In the genomic region with DNA sequence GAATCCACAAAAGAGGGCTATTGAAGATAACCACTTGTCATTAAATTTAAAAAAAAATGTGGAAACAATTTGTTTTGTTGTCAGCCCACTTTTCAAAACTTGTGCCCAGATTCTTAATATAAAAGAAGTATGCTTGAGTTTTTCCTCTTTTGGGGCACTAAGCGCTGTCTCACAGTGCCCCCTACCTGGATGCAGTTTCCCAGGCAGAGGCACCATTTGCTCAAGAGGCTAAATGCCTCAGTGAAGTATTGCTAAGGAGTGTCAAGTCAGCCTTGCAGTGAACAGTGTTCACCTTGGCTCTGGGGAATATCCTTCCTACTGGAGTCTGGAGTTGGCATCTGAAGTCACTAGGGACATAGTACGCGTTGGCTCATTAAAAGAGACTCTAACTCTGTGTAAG, we compare ENCODE assay signal across 20 mouse cellular contexts.
DNase-seq lines count a peak whose midpoint lies in the region; ATAC-seq and TF ChIP-seq lines count a peak whose summit lies in the region.
"Had no signal": no experiment of that assay in that cellular context is flagged by ENCODE, and none has a peak within 500 bp of the region (broad histone marks: within the 10 kb centered on the region; RNA-seq: fewer than 3 reads in every experiment).

No protein-coding gene starts in this region.

- H3K36me3 ChIP-seq in heart, postnatal 0 days (replicated peaks; ENCODE audit: control insufficient read depth, insufficient read depth, low read length): no peaks in the 10 kb centered on the region
- H3K36me3 ChIP-seq in liver, adult 2 months (ENCODE audit: control insufficient read depth, insufficient read depth, low read length): no peaks in the 10 kb centered on the region; the same call in 1 of the 2 replicates
- no peaks in the 10 kb centered on the region for H3K36me3 ChIP-seq in liver, embryonic 12.5 days
- H3K36me3 ChIP-seq: forebrain, embryonic 12.5 days; heart, embryonic 12.5 days; limb, embryonic 12.5 days; stomach, embryonic 15.5 days had no signal

- H3K4me1 ChIP-seq in heart, postnatal 0 days (ENCODE audit: control insufficient read depth, insufficient read depth): peaks cover 24% of the 10 kb centered on the region
- peaks cover 15% of the 10 kb centered on the region for H3K4me1 ChIP-seq in liver, adult 2 months (ENCODE audit: control insufficient read depth, insufficient read depth, low read length)
- peaks cover 54% of the 10 kb centered on the region for H3K4me1 ChIP-seq in liver, embryonic 12.5 days
- no peaks in the 10 kb centered on the region; the same call in 1 of the 2 replicates for H3K4me1 ChIP-seq in bone marrow, adult 2 months (ENCODE audit: control insufficient read depth, insufficient read depth, low read length)

- no peak for DNase-seq in heart, postnatal 0 days (ENCODE audit: low spot score)
- no peak for DNase-seq in heart, adult 18-20 months
- no peak for DNase-seq in liver, adult 2 months (ENCODE audit: extremely low read depth, low read depth, low spot score)
- peak; percentile 55 for DNase-seq in A20 (ENCODE audit: low read depth, low spot score)
- DNase-seq in B cell, adult 2 months: no peak
- no peak for DNase-seq in frontal cortex, adult 2 months (ENCODE audit: extremely low spot score in 1 of 2, low spot score in 1 of 2)
- DNase-seq: adrenal gland, postnatal 36 days; cerebellum, adult 9-11 months; heart, postnatal 4 days; lung, embryonic 14.5 days; right cerebral cortex, adult 18-20 months; thymus, postnatal 25 days had no signal

- H3K79me2 ChIP-seq in liver, adult 2 months (ENCODE audit: control insufficient read depth, insufficient read depth, low read length): peaks cover 21% of the 10 kb centered on the region

- TF ChIP-seq CTCF in heart, postnatal 0 days (IDR thresholded peaks at IDR 0.05; ENCODE audit: low read depth): peak; percentile 28
- TF ChIP-seq CTCF in liver, adult 2 months (IDR thresholded peaks at IDR 0.05; ENCODE audit: low read depth, low read length): peak; percentile 34; the same call in 1 of the 2 replicates
- peak; percentile 17; the same call in 1 of the 2 replicates for TF ChIP-seq CTCF in bone marrow, adult 2 months (IDR thresholded peaks at IDR 0.05; ENCODE audit: control insufficient read depth, insufficient read depth, low read length)

- WGBS in heart, postnatal 0 days: 82% methylated on average over 3 of the region's 3 CpGs
- WGBS in liver, adult 2 months: 93% methylated on average over 3 of the region's 3 CpGs
- WGBS in liver, embryonic 12.5 days (ENCODE audit: insufficient replicate concordance): 95% methylated on average over 3 of the region's 3 CpGs
- 90% methylated on average over 3 of the region's 3 CpGs for WGBS in bone marrow, adult 2 months

- H3K4me3 ChIP-seq in heart, postnatal 0 days (ENCODE audit: low read depth, low read length): no peak overlapping the region
- no peak overlapping the region for H3K4me3 ChIP-seq in liver, adult 2 months (ENCODE audit: insufficient read depth, low read depth, low read length)
- H3K4me3 ChIP-seq in liver, embryonic 12.5 days: no peak overlapping the region
- H3K4me3 ChIP-seq in bone marrow, adult 2 months (replicated peaks; ENCODE audit: control insufficient read depth, low read depth, low read length): no peak overlapping the region
- H3K4me3 ChIP-seq: forebrain, embryonic 12.5 days; heart, embryonic 12.5 days; limb, embryonic 12.5 days; megakaryocyte, embryonic 14.5 days; stomach, embryonic 15.5 days had no signal

- no peaks in the 10 kb centered on the region for H3K9me3 ChIP-seq in heart, postnatal 0 days (replicated peaks; ENCODE audit: control insufficient read depth, low read length)
- H3K9me3 ChIP-seq in liver, embryonic 12.5 days (replicated peaks): no peaks in the 10 kb centered on the region
- H3K9me3 ChIP-seq: forebrain, embryonic 12.5 days; heart, embryonic 12.5 days; limb, embryonic 12.5 days; megakaryocyte, embryonic 14.5 days; stomach, embryonic 15.5 days had no signal

- no peak for TF ChIP-seq POLR2A in liver, adult 2 months (IDR thresholded peaks at IDR 0.05; ENCODE audit: extremely low read depth, insufficient read depth, low read length)
- no peak for TF ChIP-seq POLR2A in bone marrow, adult 2 months (IDR thresholded peaks at IDR 0.05; ENCODE audit: borderline replicate concordance, control insufficient read depth, low read depth, low read length)

- no peak overlapping the region for H3K27ac ChIP-seq in heart, postnatal 0 days (ENCODE audit: low read depth)
- no peak overlapping the region for H3K27ac ChIP-seq in liver, adult 2 months (replicated peaks; ENCODE audit: insufficient read depth, low read depth, low read length)
- H3K27ac ChIP-seq in liver, embryonic 12.5 days: no peak overlapping the region
- H3K27ac ChIP-seq in bone marrow, adult 2 months (ENCODE audit: control insufficient read depth, insufficient read depth, low read depth, low read length, poor library complexity): no peak overlapping the region
- H3K27ac ChIP-seq: forebrain, embryonic 12.5 days; limb, embryonic 12.5 days; stomach, embryonic 15.5 days had no signal

- H3K4me2 ChIP-seq in heart, postnatal 0 days (ENCODE audit: low read depth, low read length): no peak overlapping the region
- no peak overlapping the region for H3K4me2 ChIP-seq in liver, embryonic 12.5 days
- H3K4me2 ChIP-seq: forebrain, embryonic 12.5 days; heart, embryonic 12.5 days; limb, embryonic 12.5 days; lung, embryonic 14.5 days; stomach, embryonic 15.5 days had no signal

- no peak overlapping the region for H3K9ac ChIP-seq in heart, postnatal 0 days (replicated peaks; ENCODE audit: low read depth, low read length)
- no peak overlapping the region for H3K9ac ChIP-seq in liver, adult 2 months (ENCODE audit: low read depth, low read length)
- H3K9ac ChIP-seq in liver, embryonic 12.5 days: no peak overlapping the region
- H3K9ac ChIP-seq: forebrain, embryonic 12.5 days; heart, embryonic 12.5 days; limb, embryonic 12.5 days; lung, embryonic 14.5 days; stomach, embryonic 15.5 days had no signal

- TF ChIP-seq EP300 in heart, postnatal 0 days (IDR thresholded peaks at IDR 0.05; ENCODE audit: low read depth): no peak

- no peak for ATAC-seq in heart, postnatal 0 days (ENCODE audit: insufficient read depth, low read depth)
- no peak for ATAC-seq in liver, embryonic 12.5 days
- ATAC-seq: midbrain, embryonic 16.5 days had no signal

- H3K27me3 ChIP-seq in heart, postnatal 0 days (ENCODE audit: control insufficient read depth, insufficient read depth, low read length): no peaks in the 10 kb centered on the region
- H3K27me3 ChIP-seq in liver, adult 2 months (ENCODE audit: control insufficient read depth, insufficient read depth, low read length): no peaks in the 10 kb centered on the region
- H3K27me3 ChIP-seq in liver, embryonic 12.5 days (replicated peaks): no peaks in the 10 kb centered on the region
- H3K27me3 ChIP-seq: forebrain, embryonic 12.5 days; heart, embryonic 12.5 days; limb, embryonic 12.5 days; megakaryocyte, embryonic 14.5 days; stomach, embryonic 15.5 days had no signal
